Mouse (Mus musculus) liver, embryonic 14.5 days (tissue): ENCODE measurements around the gene Gm10142.

Experiments used
- CTCF ChIP-seq: IDR thresholded peaks from 2 replicates; pipeline ENCODE4 v1.5.1; 2016; ENCODE audit warnings: antibody characterized with exemption, low read depth, control low read depth
- EP300 ChIP-seq: IDR thresholded peaks from 2 replicates; pipeline ENCODE4 v1.6.1; 2016; ENCODE audit warnings: antibody characterized with exemption, low read depth

DNA sequence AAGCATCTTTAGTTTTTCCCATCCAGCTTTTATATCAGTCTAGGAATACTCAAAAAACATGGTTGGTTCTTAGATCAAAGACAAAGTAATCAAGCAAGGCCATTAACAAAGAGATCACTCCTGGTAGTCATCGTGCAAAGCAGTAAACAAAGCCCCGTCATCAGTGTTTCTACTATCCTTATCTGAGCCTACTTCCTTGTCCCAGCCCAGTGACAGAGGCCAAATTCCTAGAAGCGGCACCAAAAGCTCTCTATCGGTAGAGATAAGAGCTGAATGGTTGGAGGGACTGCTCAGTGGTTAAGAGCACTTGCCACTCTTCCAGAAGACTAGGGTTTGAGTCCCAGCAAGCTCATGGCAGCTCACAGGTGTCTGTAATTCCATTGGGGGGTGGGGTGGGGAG lies 44.1 kb upstream of the Gm10142 start:
- TF ChIP-seq CTCF = no peak
- TF ChIP-seq EP300 = peak; percentile 86
